Comparison of ENCODE assay signal across 9 mouse cellular contexts in genomic region chr19:46275307-46275706, GRCm38 (mm10). TPM values are rescaled to one million over a fixed set of nuclear protein-coding genes. Genes with fewer than 3 reads are reported as not detected.
DNase-seq lines count a peak whose midpoint lies in the region; ATAC-seq lines count a peak whose summit lies in the region.
"Had no signal": no experiment of that assay in that cellular context is flagged by ENCODE, and none has a peak within 500 bp of the region (broad histone marks: within the 10 kb centered on the region; RNA-seq: fewer than 3 reads in every experiment).

No protein-coding gene starts in this region.

- no peaks in the 10 kb centered on the region for H3K27me3 ChIP-seq in liver, embryonic 12.5 days (replicated peaks)
- H3K27me3 ChIP-seq: heart, embryonic 15.5 days had no signal

- peaks cover 66% of the 10 kb centered on the region for H3K36me3 ChIP-seq in liver, embryonic 12.5 days

- H3K4me2 ChIP-seq in liver, embryonic 12.5 days: no peak overlapping the region
- H3K4me2 ChIP-seq: heart, embryonic 15.5 days had no signal

- H3K4me1 ChIP-seq in liver, embryonic 12.5 days: no peaks in the 10 kb centered on the region
- H3K4me1 ChIP-seq: heart, embryonic 15.5 days had no signal

- H3K9ac ChIP-seq in liver, embryonic 12.5 days: no peak overlapping the region
- H3K9ac ChIP-seq: heart, embryonic 15.5 days had no signal

- no peak overlapping the region for H3K27ac ChIP-seq in liver, embryonic 12.5 days
- H3K27ac ChIP-seq: heart, embryonic 15.5 days had no signal

- no peaks in the 10 kb centered on the region for H3K9me3 ChIP-seq in liver, embryonic 12.5 days (replicated peaks)
- H3K9me3 ChIP-seq: heart, embryonic 15.5 days had no signal

- DNase-seq in adrenal gland, postnatal 14 days: peak; percentile 39
- DNase-seq in adrenal gland, adult 18-20 months (ENCODE audit: low spot score in 2 of 2): no peak
- DNase-seq in liver: peak; percentile 38
- peak; percentile 20 for DNase-seq in c-Kit-positive CD71-positive TER-119-negative erythroid progenitor cells, embryonic 14.5 days (ENCODE audit: low read depth)
- peak; percentile 28 for DNase-seq in retina, postnatal 1 day
- DNase-seq in ovary, postnatal 14 days (ENCODE audit: low spot score): no peak

- H3K4me3 ChIP-seq in liver, embryonic 12.5 days: no peak overlapping the region
- H3K4me3 ChIP-seq: heart, embryonic 15.5 days had no signal

- no peak for ATAC-seq in liver, embryonic 12.5 days
- no peak for ATAC-seq in activated CD4-positive, CD25-positive, alpha-beta regulatory T cell, adult 4 months

RNA-seq across cellular contexts. Expression of gene Nfkb2, which starts 28.8 kb away (rescaled TPM):
- total RNA-seq in adrenal gland, postnatal 14 days (2021): 28.3 and 34.1 TPM in 2 replicates
- total RNA-seq in adrenal gland, adult 18-20 months (2021): 10 to 100 TPM; 40.4 to 42.8 TPM
- 5.6 and 6.1 TPM in 2 replicates for polyA plus RNA-seq in liver, embryonic 12.5 days (2016; fragmentation: Nextera tagmentation; extraction: Ambion mirVana)
- 10 to 100 TPM; 19.7 to 30.4 TPM for polyA plus RNA-seq in activated CD4-positive, CD25-positive, alpha-beta regulatory T cell, adult 4 months (2017; shearing (Covaris generic))

RNA-seq across cellular contexts. Expression of gene Psd, which starts 51.6 kb away (rescaled TPM):
- total RNA-seq in adrenal gland, postnatal 14 days (2021): 6.0 and 9.3 TPM in 2 replicates
- total RNA-seq in adrenal gland, adult 18-20 months (2021): 1 to 10 TPM; 7.5 to 9.2 TPM
- 10.7 and 11.3 TPM in 2 replicates for polyA plus RNA-seq in liver, embryonic 12.5 days (2016; fragmentation: Nextera tagmentation; extraction: Ambion mirVana)
- 1 to 10 TPM; 3.4 to 4.5 TPM for polyA plus RNA-seq in activated CD4-positive, CD25-positive, alpha-beta regulatory T cell, adult 4 months (2017; shearing (Covaris generic))

RNA-seq across cellular contexts. Expression of gene Fbxl15, which starts 52.7 kb away (rescaled TPM):
- 8.2 and 8.7 TPM in 2 replicates for total RNA-seq in adrenal gland, postnatal 14 days (2021)
- total RNA-seq in adrenal gland, adult 18-20 months (2021): 10 to 100 TPM in 1 of 2 experiments, 1 to 10 TPM in 1; 8.8 to 10.3 TPM
- 13.4 and 13.5 TPM in 2 replicates for polyA plus RNA-seq in liver, embryonic 12.5 days (2016; fragmentation: Nextera tagmentation; extraction: Ambion mirVana)
- polyA plus RNA-seq in activated CD4-positive, CD25-positive, alpha-beta regulatory T cell, adult 4 months (2017; shearing (Covaris generic)): 1 to 10 TPM; 5.6 to 6.9 TPM

Comparison
In these comparisons a context has a peak if more than half of its experiments do, and no peak if none do; other contexts are left out.
1. DNase-seq: peak in adrenal gland, postnatal 14 days (single experiment), liver (single experiment), c-Kit-positive CD71-positive TER-119-negative erythroid progenitor cells, embryonic 14.5 days (single experiment) and retina, postnatal 1 day (single experiment); none in adrenal gland, adult 18-20 months (0 of 2) and ovary, postnatal 14 days (single experiment).